Mouse (Mus musculus) CH12.LX (cell line): ENCODE measurements around the gene Cadm2. TPM values are rescaled to one million over a fixed set of nuclear protein-coding genes. Genes with fewer than 3 reads are reported as not detected.

ENCODE experiments used
- DNase-seq: peaks from one replicate; pipeline ENCODE4 v3.0.0-alpha.2; 2013; ENCODE audit errors: extremely low read depth
- H3K27ac ChIP-seq: 2 replicates; pipeline ENCODE4 v1.5.1; 2012; ENCODE audit warnings: low read depth, mild to moderate bottlenecking, control low read depth, moderate library complexity; ENCODE audit not compliant: insufficient read depth
- H3K27me3 ChIP-seq: replicated peaks from 2 replicates; pipeline ENCODE3; 2012; ENCODE audit warnings: inconsistent platforms
- H3K36me3 ChIP-seq, 2 experiments: replicated peaks in 1 of 2; 2 replicates each; pipeline versions ENCODE3 to v1.6.1; 2012; ENCODE audit warnings: inconsistent platforms in 1 of 2, low read length in 1 of 2, mild to moderate bottlenecking in 1 of 2, mixed read lengths in 1 of 2, moderate library complexity in 1 of 2; ENCODE audit not compliant: control insufficient read depth in 1 of 2, insufficient read depth in 1 of 2
- H3K4me1 ChIP-seq, 2 experiments: 2 replicates each; pipeline ENCODE4 v1.6.1; 2012; ENCODE audit warnings: inconsistent platforms in 1 of 2, moderate library complexity in 1 of 2; ENCODE audit not compliant: insufficient read depth in 2 of 2, control insufficient read depth in 1 of 2
- H3K4me2 ChIP-seq: 2 replicates; pipeline ENCODE4 v1.6.1; 2012; ENCODE audit warnings: low read depth, mild to moderate bottlenecking, control low read depth; ENCODE audit not compliant: poor library complexity, insufficient read depth, severe bottlenecking
- H3K4me3 ChIP-seq, 3 experiments: fragments of 150-350 bp in 1 of 3; sonication (generic) in 1 of 3; replicated peaks in 1 of 3; 2 replicates each; pipeline versions ENCODE3 to v1.5.1; 2011 to 2012; ENCODE audit warnings: low read depth in 2 of 3, low read length in 2 of 3, mild to moderate bottlenecking in 2 of 3, moderate library complexity in 2 of 3, control low read depth in 1 of 3, improper control_type of control experiment in 1 of 3, inconsistent platforms in 1 of 3, mixed read lengths in 1 of 3; ENCODE audit not compliant: poor library complexity in 1 of 3
- H3K79me2 ChIP-seq: replicated peaks from 2 replicates; pipeline ENCODE4 v1.6.1; 2012; ENCODE audit warnings: mild to moderate bottlenecking, moderate library complexity; ENCODE audit not compliant: control insufficient read depth, poor library complexity, insufficient read depth, severe bottlenecking; ENCODE audit errors: extremely low read depth
- H3K9ac ChIP-seq: 2 replicates; pipeline ENCODE4 v1.6.1; 2012; ENCODE audit warnings: low read depth, mild to moderate bottlenecking, control low read depth, moderate library complexity; ENCODE audit not compliant: insufficient read depth
- H3K9me3 ChIP-seq: replicated peaks from 2 replicates; pipeline ENCODE3; 2012; ENCODE audit warnings: low read length, inconsistent platforms, mixed read lengths
- CHD1 ChIP-seq: IDR thresholded peaks from 2 replicates; pipeline ENCODE4 v1.6.1; 2012; ENCODE audit warnings: low read depth, low read length, improper control_type of control experiment, inconsistent platforms
- EP300 ChIP-seq: IDR thresholded peaks from 2 replicates; pipeline ENCODE4 v1.6.1; 2011; ENCODE audit warnings: low read length, improper control_type of control experiment
- JUN ChIP-seq: IDR thresholded peaks from 2 replicates; pipeline ENCODE4 v1.6.1; 2011; ENCODE audit warnings: low read depth, mild to moderate bottlenecking, low read length, improper control_type of control experiment, moderate library complexity; ENCODE audit not compliant: insufficient read depth
- KAT2A ChIP-seq: IDR thresholded peaks from 2 replicates; pipeline ENCODE4 v1.6.1; 2012; ENCODE audit warnings: low read length, improper control_type of control experiment, inconsistent platforms; ENCODE audit not compliant: insufficient replicate concordance
- MAZ ChIP-seq: IDR thresholded peaks from 2 replicates; pipeline ENCODE4 v1.6.1; 2012; ENCODE audit warnings: low read depth, mild to moderate bottlenecking, inconsistent platforms, low read length, improper control_type of control experiment, moderate library complexity
- MEF2A ChIP-seq: IDR thresholded peaks from 2 replicates; pipeline ENCODE4 v1.6.1; 2014; ENCODE audit warnings: low read depth, mild to moderate bottlenecking, inconsistent platforms, low read length, improper control_type of control experiment, borderline replicate concordance
- MYC ChIP-seq: IDR thresholded peaks from 2 replicates; pipeline ENCODE4 v1.6.1; 2011; ENCODE audit warnings: low read depth, mild to moderate bottlenecking, improper control_type of control experiment, low read length
- NELFE ChIP-seq: IDR thresholded peaks from 2 replicates; pipeline ENCODE4 v1.6.1; 2011; ENCODE audit warnings: low read depth, low read length, improper control_type of control experiment
- POLR2A ChIP-seq: IDR thresholded peaks from 2 replicates; pipeline ENCODE4 v1.6.1; 2011; ENCODE audit warnings: low read depth, mild to moderate bottlenecking, improper control_type of control experiment, low read length
- RAD21 ChIP-seq: IDR thresholded peaks from 2 replicates; pipeline ENCODE4 v1.6.1; 2011; ENCODE audit warnings: low read depth, mild to moderate bottlenecking, low read length, improper control_type of control experiment, moderate library complexity
- SIN3A ChIP-seq: IDR thresholded peaks from 2 replicates; pipeline ENCODE4 v1.6.1; 2012; ENCODE audit warnings: low read length, improper control_type of control experiment, inconsistent platforms
- SMC3 ChIP-seq: IDR thresholded peaks from 2 replicates; pipeline ENCODE4 v1.6.1; 2011; ENCODE audit warnings: low read depth, low read length, improper control_type of control experiment
- TBP ChIP-seq: conservative IDR thresholded peaks from 2 replicates; pipeline ENCODE4 v1.6.1; 2011; ENCODE audit warnings: low read depth, low read length, improper control_type of control experiment
- ZC3H11A ChIP-seq: IDR thresholded peaks from 2 replicates; pipeline ENCODE4 v1.6.1; 2012; ENCODE audit warnings: low read depth, mild to moderate bottlenecking, inconsistent platforms, low read length, improper control_type of control experiment
- ZKSCAN1 ChIP-seq: IDR thresholded peaks from 2 replicates; pipeline ENCODE4 v1.6.1; 2012; ENCODE audit warnings: low read depth, inconsistent platforms, low read length, improper control_type of control experiment, borderline replicate concordance
- ZMIZ1 ChIP-seq: IDR thresholded peaks from 2 replicates; pipeline ENCODE4 v1.6.1; 2012; ENCODE audit warnings: low read depth, mild to moderate bottlenecking, inconsistent platforms, low read length, improper control_type of control experiment
- dilution Hi-C: fragments of 300-500 bp; cut with MboI; formaldehyde crosslinking; loops from 2 replicates; pipeline ENCODE4 v1.14.3; 2020; ENCODE audit warnings: low sequenced_read_pairs; ENCODE audit not compliant: extremely low pct_unique_long_range_greater_than_20kb, extremely low pct_ligation_motif_present
- in situ Hi-C: fragments of 300-500 bp; cut with MboI; formaldehyde crosslinking; loops from 3 replicates; pipeline ENCODE4 v1.14.3; 2019; ENCODE audit warnings: low sequenced_read_pairs, low pct_ligation_motif_present, low pct_unique_long_range_greater_than_20kb, mixed read lengths
- polyA plus RNA-seq: library from polyadenylated mRNA; unstranded; fragments of >175 nt; gene quantifications from 2 replicates; pipeline ENCODE4 v1.2.1, GENCODE M21; 2012; ENCODE audit warnings: low read depth; ENCODE audit not compliant: insufficient read length
- total RNA-seq, 2 experiments: library from RNA; depleted of rRNA; stranded (reverse); fragments of 300-350 nt in 1 of 2; fragments of >200 nt in 1 of 2; gene quantifications; 2 replicates each; pipeline ENCODE4 v1.2.3; 2012 to 2014

Gene Cadm2
- total and polyA plus RNA-seq, 3 experiments: not detected

DNA sequence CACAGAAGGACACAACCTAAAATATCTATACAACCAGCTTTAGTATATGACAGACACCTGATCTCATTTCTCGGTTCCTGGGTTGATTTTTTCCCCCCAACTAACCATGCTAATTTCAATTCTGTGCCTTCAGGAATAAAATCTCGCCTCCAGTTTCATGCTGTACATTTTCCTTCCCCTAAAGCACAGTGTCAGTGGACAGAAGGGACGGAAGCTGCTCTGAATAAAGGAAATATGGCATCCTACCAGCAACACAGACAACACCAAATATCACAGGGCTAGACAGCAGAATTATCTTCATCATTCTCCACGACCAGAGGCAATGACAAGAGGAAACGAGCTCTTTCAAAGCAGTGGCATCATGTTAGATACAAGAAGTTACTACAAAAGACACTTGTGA lies 498.2 kb downstream of the Cadm2 start:
- H3K4me2 ChIP-seq: no peak overlapping the region
- in situ Hi-C loops: no loop called here
- dilution Hi-C loops: no loop called here
- no peaks in the 10 kb centered on the region for H3K4me1 ChIP-seq
- TF ChIP-seq SIN3A: no peak
- TF ChIP-seq ZC3H11A: no peak
- no peak for TF ChIP-seq TBP
- no peak for TF ChIP-seq NELFE
- no peak for TF ChIP-seq MYC
- TF ChIP-seq, all 38 proteins: peak for 0
- Histone ChIP-seq H3K27me3 (no peaks in the 10 kb centered on the region), H3K4me3 (no peak overlapping the region), H3K9me3 (peaks cover 29% of the 10 kb centered on the region), H3K36me3 (no peaks in the 10 kb centered on the region), H3K79me2 (no peaks in the 10 kb centered on the region), H3K27ac (no peak overlapping the region), H3K9ac (no peak overlapping the region)
- no peak for DNase-seq

DNA sequence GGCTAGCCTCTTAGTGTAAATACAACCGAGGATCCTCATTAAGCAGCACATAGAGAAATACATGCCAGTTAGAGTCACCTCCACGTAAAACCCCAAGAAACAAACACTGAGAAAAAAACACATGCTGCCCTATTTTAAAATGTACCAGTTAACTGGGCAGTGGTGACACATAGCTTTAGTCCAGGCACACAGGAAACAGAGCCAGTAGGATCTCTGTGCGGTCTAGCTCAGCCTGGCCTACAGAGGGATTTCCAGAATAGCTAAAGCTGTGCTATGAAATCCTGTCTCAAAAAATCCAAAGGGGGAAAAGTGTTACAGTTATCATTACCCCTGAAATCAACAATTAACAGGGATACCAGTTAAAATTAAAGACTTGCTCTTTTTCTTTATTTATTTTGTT lies 498.9 kb downstream of the Cadm2 start:
- in situ Hi-C loops: no loop called here
- Histone ChIP-seq H3K9ac (no peak overlapping the region), H3K79me2 (no peaks in the 10 kb centered on the region), H3K27me3 (no peaks in the 10 kb centered on the region), H3K36me3 (no peaks in the 10 kb centered on the region), H3K9me3 (peaks cover 30% of the 10 kb centered on the region), H3K4me1 (no peaks in the 10 kb centered on the region), H3K27ac (no peak overlapping the region), H3K4me2 (no peak overlapping the region), H3K4me3 (no peak overlapping the region)
- no peak for DNase-seq
- dilution Hi-C loops: no loop called here
- TF ChIP-seq SMC3 (no peak), RAD21 (no peak), JUN (no peak), MAZ (no peak), CHD1 (no peak), EP300 (no peak), ZKSCAN1 (no peak), MEF2A (no peak)

DNA sequence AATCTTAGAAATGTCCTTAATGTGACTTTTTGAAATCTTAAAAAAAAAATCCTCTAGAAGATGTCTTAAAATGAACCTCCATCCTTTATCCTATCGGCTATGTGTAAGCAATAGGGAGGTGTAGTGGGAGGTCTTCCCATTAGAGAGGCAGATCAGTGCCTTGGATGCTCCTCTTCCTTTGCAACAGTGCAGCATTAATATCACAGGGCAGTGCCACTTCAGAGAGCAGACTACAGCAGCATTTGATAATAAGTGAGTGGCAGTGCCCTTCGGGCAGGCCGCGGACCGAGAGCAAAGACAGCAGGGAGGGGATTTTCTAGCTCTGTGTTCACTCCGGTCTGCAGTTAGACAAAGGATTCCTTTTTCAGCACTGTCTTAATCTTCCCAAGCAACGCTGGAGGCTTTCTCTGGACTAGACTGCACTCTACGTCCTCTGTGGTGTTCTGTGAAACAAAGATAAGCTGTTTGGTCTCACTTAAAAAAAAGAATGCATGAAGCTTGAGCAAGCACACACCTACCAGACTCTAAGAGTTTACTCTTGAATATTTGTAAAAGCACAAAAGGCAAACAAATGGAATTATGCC lies 514.1 kb downstream of the Cadm2 start:
- DNase-seq: no peak
- dilution Hi-C loops: no loop called here
- H3K27ac ChIP-seq: no peak overlapping the region
- no peak overlapping the region for H3K4me3 ChIP-seq
- no peak overlapping the region for H3K9ac ChIP-seq
- H3K4me1 ChIP-seq: no peaks in the 10 kb centered on the region
- no peaks in the 10 kb centered on the region for H3K79me2 ChIP-seq
- no peaks in the 10 kb centered on the region for H3K27me3 ChIP-seq
- TF ChIP-seq RAD21: no peak
- TF ChIP-seq ZMIZ1: no peak
- no peak for TF ChIP-seq KAT2A
- TF ChIP-seq POLR2A: no peak
- no peak for TF ChIP-seq CHD1
- no peaks in the 10 kb centered on the region for H3K36me3 ChIP-seq
- H3K4me2 ChIP-seq: no peak overlapping the region
- in situ Hi-C loops: no loop called here
- H3K9me3 ChIP-seq: peaks cover 46% of the 10 kb centered on the region
